Mouse (Mus musculus) left cerebral cortex, postnatal 14 days (tissue): ENCODE measurements around the gene Pomt1. TPM values are rescaled to one million over a fixed set of nuclear protein-coding genes. Genes with fewer than 3 reads are reported as not detected.
A peak's percentile ranks its signal among the peaks of the same experiment; 100 is the strongest.

Source experiments
- DNase-seq, 2 experiments: peaks; one replicate each; pipeline ENCODE4 v3.0.0; 2021 to 2022; ENCODE audit warnings: low spot score in 2 of 2, mixed read lengths in 1 of 2
- intact Hi-C: fragments of 180-260 bp; cut with DNase I; formaldehyde crosslinking; loops from one replicate; pipeline ENCODE4 v1.15.1; 2025
- long read RNA-seq, 2 experiments: library from polyadenylated mRNA; stranded (forward); transcript quantifications; one replicate each; pipeline ENCODE4 v2.0.0; 2021
- total RNA-seq, 2 experiments: library from RNA; stranded (reverse); gene quantifications; 2 replicates each; pipeline ENCODE4 v1.2.3; 2021

Pomt1 gene
- 10 to 100 TPM; 21.6 to 23.7 TPM for total RNA-seq
- long read RNA-seq, experiment 1, partial matches to known transcripts, result 0 of 5 reads
- long read RNA-seq, experiment 1, other reads (novel, unspliced or antisense), result 3 of 5 reads
- long read RNA-seq, experiment 2, partial matches to known transcripts, result 4 of 8 reads
- long read RNA-seq, experiment 2, other reads (novel, unspliced or antisense), result 0 of 8 reads

DNA sequence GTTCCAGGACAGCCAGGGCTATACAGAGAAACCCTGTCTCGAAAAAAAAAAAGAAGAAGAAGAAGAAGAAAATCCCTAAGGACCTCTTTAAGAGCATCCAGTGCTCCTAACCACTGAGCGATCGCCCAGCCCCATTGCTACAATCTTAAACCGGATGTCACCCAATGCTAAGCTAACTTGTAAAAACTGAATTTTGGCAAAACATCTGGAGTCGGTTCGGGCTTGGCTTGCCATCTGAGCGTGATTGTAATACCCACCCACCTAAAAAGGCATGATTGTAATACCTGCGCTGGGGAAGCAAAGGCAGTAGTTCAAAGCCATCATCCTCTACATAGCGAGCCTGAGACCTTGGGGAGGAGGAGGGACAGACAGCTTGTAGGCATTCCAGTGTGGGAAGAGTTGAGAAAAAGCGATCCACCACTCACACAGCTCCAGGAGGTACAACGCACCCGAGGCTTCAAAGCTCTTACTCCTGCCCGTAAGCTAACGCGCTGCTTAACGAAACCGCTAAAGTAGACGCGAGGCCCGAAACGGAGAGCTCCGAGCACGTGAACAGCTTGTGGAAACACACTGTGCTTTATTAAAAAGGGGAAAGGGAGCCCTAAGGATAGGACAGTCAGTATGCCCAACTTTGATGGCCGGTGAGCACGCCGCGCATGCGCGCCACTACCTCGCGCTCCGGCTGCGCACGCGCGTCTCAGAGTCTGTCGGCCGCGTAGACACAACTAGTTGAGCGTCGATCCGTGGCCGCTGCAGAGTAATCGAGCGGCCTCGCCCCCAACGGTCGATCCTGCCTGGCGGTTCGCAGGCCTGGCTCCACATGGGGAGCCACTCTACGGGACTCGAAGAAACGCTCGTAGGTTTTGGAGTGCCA lies at the start of gene Pomt1:
TSS of gene Pomt1 (plus strand) at position 705 of the 874 bp plus-strand sequence.
- intact Hi-C loops, result loop anchor here (5.0 kb wide), 1 partner anchor 51 kb away; the partner anchor contains the start of genes Golga2 and Swi5
- peak; percentile 94 to 95 for DNase-seq

DNA sequence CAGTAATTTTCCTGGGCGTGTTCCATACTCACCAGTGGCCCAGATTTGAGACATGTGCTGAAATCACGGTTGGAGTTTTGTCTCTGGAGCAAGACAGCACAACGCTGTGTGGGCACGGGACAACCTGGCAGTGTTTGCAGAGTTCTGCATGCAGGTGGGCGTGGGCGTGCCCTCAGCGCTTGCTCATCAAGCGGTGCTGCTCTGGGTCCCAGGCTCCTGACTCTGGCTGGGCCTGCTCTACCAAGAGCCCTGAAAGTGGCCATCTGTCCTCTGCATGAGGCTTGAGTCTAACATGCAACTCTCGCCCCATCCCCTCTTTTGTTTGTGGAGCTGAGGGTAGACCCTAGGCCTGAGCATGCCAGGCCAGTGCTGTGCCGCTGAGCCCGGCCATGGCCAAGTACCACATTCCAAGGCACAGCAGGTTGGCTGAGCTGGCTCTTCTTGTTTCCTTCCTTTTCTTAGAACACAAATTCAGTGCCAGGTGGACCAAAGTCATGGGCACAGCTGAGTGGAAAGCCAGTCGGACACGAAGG lies 49.3 kb upstream of the Pomt1 start:
- peak; percentile 68 to 87 for DNase-seq
- intact Hi-C loops, result loop anchor here (5.0 kb wide), 1 partner anchor 35 kb away; the partner anchor contains the start of gene Prrc2b

DNA sequence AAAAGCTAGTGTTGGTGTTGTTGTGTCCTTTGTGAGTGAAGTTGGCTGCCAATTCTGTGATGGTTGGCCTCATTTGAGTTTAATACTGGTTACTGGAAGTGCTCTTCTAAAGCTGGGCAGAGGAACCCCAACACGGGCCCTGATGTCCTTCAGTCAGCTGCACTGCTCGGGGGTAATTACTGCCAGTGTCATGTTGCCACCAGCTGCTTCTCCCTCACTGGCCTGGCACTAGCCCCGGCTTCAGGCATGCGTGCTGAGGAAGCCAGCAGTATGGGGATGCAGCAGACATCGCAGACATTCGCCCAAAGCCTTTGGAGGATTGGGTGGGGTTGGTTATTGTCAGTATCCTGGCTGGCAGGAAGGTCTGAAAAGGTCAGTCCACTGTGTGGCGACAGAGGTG lies 48.7 kb upstream of the Pomt1 start:
- no peak for DNase-seq
- intact Hi-C loops, result loop anchor here (5.0 kb wide), 1 partner anchor 35 kb away; the partner anchor contains the start of gene Prrc2b

- intact Hi-C loops, result loop anchor here (5.0 kb wide), 1 partner anchor 37 kb away; the partner anchor contains the start of gene Prrc2b
- DNase-seq, result peak in 1 of 2 experiments; percentile 38
These were observed 47.2 kb upstream of the Pomt1 start for GRCm38 (mm10) chr2:32189060-32189681.

DNA sequence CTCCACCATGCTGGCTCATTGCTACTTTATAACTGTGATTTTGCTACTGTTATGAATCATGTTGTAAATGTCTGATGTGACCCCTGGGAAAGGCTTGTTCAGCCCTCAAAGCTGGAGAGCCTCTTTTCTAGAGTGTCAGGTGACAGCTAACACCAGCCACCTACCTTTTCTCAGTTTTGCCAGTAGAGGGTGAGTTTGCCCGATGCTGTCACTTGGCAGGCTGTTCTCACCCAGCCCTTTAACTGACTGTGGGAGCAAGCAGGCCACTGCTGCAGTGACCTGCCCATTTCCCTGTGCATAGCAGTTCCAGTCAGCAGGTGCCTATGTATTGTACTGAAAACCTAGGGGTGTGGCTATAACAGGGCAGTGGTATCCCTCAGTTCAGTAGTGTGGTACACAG lies 45.8 kb upstream of the Pomt1 start:
- intact Hi-C loops, result no loop called here

GRCm38 (mm10) chr2:32191872-32192507 lies 44.4 kb upstream of the Pomt1 start:
- no peak for DNase-seq
- intact Hi-C loops, result no loop called here

More for the DNA sequence above, 45.8 kb upstream of the Pomt1 start:
- DNase-seq, result no peak

DNA sequence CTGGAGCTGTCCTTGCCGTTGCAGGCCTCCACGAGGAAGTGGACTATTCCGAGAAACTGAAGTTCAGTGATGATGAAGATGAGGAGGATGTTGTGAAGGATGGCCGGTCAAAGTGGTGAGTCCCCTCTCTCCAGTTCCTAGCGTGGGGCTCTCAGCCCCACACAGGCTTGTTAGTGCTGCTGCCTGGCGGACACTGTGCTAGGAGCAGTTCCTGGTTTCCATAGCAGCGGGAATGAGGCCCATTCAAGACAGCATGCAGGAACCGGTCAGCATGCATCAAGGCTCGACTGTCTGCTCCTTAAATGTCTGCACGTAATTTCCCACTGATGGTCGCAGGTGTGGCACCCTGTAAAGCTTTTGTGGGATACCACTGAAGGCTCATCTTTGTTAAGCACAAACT lies 37.4 kb upstream of the Pomt1 start:
- DNase-seq, result no peak
- intact Hi-C loops, result no loop called here

DNA sequence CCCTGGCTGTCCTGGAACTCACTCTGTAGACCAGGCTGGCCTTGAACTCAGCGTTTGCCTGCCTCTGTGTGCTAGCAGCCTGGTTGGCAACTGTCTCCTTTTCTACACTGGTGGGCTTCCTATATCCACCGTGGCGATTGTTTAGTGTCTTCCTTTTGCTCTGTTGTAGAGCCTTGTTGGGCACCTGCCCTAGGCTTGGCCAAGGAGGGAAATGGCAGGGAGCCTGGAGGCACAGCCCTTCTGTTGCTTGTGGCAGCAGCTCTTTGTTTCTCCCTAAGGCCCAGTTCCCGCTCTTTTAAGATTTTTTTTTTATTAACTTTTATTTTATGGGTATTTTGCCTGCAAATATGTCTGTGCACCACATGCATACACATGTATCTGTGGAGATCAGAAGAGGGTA lies 36.4 kb upstream of the Pomt1 start:
- no peak for DNase-seq
- intact Hi-C loops, result no loop called here

DNA sequence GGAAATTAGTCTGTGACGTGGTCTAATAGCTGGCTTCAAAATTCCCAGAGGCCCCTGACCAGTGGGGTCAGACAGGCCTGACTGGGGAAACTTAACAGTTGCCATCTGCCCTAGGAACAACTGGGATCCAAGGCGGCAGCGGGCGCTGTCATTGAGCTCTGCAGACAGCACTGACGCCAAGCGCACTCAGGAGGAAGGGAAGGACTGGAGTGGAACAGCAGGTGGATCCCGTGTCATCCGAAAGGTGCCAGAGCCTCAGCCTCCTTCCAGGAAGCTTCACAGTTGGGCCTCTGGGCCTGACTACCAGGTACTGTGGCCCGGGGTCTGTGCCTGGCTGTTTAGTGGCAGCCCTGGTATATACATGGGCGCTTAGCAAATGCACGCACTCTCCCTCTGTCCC lies 35.7 kb upstream of the Pomt1 start:
- intact Hi-C loops, result no loop called here
- no peak for DNase-seq

DNA sequence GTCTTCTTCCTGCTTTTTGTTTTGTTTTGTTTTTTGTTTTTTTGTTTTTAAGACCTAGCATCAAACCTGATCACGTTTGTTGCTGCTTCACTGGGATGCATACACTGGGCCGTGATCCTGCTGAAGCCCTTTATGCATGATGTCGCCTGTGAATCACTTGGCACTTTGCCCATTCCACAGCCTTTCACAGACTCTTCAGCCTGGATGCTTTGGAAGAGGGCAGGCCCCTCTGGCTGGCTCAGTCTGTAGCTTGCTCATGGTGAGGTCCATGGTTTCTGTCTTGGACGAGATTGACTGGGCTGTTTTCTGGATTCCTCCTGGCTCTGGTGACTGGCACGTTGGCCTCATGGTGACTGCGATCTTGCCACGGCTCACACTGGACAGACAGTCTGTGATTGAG lies 34.9 kb upstream of the Pomt1 start:
- intact Hi-C loops, result no loop called here
- DNase-seq, result no peak

DNA sequence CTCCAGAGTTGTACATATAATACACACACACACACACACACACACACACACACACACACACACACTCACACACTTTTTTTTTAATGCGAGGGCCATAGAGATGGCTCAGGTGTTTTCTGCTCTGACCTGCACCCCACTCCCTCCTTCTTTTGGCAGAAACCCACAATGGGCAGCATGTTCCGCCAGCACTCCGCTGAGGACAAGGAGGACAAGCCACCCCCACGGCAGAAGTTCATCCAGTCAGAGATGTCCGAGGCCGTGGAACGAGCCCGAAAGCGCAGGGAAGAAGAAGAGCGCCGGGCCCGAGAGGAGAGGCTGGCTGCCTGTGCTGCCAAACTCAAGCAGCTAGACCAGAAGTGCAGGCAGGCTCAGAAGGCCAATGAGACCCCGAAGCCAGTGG lies 32.5 kb upstream of the Pomt1 start:
- intact Hi-C loops, result no loop called here

GRCm38 (mm10) chr2:32207682-32208081 lies 28.7 kb upstream of the Pomt1 start:
- no peak for DNase-seq

More for the DNA sequence above, 32.5 kb upstream of the Pomt1 start:
- no peak for DNase-seq

GRCm38 (mm10) chr2:32211689-32212088 lies 24.7 kb upstream of the Pomt1 start:
- intact Hi-C loops, result no loop called here
- DNase-seq, result no peak

More at GRCm38 (mm10) chr2:32207682-32208081, 28.7 kb upstream of the Pomt1 start:
- intact Hi-C loops, result no loop called here

DNA sequence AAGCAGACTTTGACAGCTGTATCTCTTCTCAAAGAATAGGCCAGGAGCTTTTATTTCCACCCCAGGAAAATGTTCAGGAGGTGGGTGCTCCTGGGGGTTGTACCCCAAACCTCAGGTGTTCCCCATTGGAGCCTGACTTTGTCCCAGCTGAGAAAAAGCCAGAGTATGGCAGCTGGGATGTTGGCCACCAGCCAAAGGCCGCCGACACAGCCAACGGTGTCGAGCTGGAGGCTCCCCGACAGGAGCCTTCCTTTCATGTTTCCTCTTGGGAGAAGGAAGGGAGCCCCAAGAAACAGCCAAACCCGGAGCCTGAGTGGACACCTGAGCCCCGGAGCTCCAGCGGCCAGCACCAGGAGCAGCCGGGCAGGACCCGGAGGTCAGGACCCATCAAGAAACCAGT lies 23.4 kb upstream of the Pomt1 start:
- intact Hi-C loops, result no loop called here

GRCm38 (mm10) chr2:32215576-32215975 lies 20.8 kb upstream of the Pomt1 start:
- no peak for DNase-seq
- intact Hi-C loops, result no loop called here

More for the DNA sequence above, 23.4 kb upstream of the Pomt1 start:
- DNase-seq, result no peak

- DNase-seq, result no peak
- intact Hi-C loops, result no loop called here
These were observed 19.9 kb upstream of the Pomt1 start for GRCm38 (mm10) chr2:32216506-32216905.

- DNase-seq, result no peak
- intact Hi-C loops, result no loop called here
These were observed 18.7 kb upstream of the Pomt1 start for GRCm38 (mm10) chr2:32217656-32218055.

GRCm38 (mm10) chr2:32218113-32218512 lies 18.3 kb upstream of the Pomt1 start:
- intact Hi-C loops, result no loop called here

DNA sequence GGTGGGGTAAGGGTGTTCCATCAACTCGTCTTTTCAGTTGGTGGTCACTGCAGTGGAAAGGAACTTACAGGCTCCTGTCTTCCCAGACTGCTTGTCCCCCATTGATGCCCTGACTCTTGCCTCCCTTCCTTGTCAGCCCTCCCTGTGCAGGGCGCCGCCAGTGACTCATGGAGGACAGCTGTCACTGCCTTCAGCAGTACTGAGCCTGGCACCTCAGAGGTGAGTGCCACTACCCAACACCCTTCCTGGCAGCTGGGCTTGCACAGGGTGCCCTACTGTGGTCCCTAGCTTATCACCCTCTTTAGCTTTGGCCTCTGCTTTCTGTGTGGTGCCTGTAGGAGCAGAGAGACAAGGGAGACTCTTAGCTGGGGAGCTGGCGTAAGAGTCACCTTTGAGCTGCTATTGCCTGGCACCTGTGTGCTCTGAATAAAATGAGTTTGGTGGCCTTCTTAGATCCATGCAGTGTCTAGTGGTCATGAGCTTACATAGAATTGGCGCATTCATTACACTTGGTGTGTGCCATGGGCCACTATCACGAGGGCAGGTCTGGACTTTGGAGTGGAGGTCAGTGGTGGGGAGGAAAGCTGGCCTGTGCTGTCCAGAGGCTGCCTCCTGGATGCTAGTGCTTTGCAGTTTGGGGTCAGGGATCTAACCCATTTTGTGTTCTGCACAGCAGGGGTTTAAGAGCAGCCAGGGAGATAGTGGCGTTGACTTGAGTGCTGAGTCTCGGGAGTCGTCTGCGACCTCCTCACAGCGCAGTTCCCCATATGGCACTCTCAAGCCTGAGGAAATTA lies 17.7 kb upstream of the Pomt1 start:
- intact Hi-C loops, result no loop called here
- no peak for DNase-seq

More at GRCm38 (mm10) chr2:32218113-32218512, 18.3 kb upstream of the Pomt1 start:
- no peak for DNase-seq
